Mouse (Mus musculus): ENCODE data around the gene Lrrc23.
"Not testable (repeated sequence)": the region's sequence is repeated elsewhere in the genome, so short reads cannot be mapped to it uniquely, and the experiment has no call there.

DNA sequence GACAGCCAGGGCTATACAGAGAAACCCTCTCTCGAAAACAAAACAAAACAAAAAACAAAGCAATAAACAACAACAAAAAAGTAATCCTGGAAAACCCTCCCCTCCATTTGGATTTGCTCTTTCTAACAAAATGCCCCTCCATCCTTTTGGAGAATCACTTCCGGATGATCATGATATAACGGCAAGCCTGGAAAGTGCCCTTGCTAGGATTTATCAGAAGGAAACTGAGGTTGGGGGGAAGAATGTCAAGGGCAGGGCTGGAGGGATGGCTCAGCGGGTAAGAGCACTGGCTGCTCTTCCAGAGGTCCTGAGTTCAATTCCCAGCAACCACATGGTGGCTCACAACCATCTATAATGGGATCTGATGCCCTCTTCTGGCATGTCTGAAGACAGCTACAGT lies 24.2 kb upstream of the Lrrc23 start:
- TF ChIP-seq POLR2A (IDR thresholded peaks at IDR 0.05; ENCODE audit: borderline replicate concordance, low read depth, low read length); CTCF (IDR thresholded peaks at IDR 0.05; ENCODE audit: low read depth, low read length): not testable (repeated sequence)
